Mouse (Mus musculus): ENCODE data around the gene Pgls.

DNA sequence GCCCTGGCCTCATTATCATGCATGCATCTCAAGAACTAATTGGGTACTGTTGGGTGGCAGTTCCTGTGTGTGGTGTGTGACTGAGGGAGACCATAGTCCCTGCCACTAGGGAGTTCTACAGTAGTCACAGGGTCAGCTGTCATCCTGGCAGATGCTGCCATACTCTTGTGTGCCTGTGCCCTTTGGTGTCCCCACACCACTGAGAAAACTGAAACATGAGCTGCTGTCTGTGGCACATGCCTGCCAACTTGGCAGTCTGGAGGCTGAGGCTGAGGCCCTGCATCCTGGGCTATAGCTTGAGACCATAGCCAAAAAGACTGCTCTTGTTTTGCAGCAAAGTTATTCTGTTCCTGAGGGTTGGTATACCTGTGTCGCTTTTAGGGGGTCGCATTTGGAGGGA, 27.8 kb downstream of the Pgls start:
- TF ChIP-seq CTCF (IDR thresholded peaks at IDR 0.05): no peak
- TF ChIP-seq EP300 (IDR thresholded peaks at IDR 0.05): no peak
